Mouse (Mus musculus) bone marrow macrophage, adult 2 months (primary cell): Measurements from ENCODE around the gene Uspl1.

Source experiments
- CTCF ChIP-seq: IDR thresholded peaks from 2 replicates; pipeline ENCODE4 v1.5.1; 2012; ENCODE audit warnings: low read depth, mild to moderate bottlenecking, low read length, moderate library complexity
- POLR2A ChIP-seq: IDR thresholded peaks from 2 replicates; pipeline ENCODE4 v1.6.1; 2012; ENCODE audit warnings: mild to moderate bottlenecking, low read depth, low read length, borderline replicate concordance

DNA sequence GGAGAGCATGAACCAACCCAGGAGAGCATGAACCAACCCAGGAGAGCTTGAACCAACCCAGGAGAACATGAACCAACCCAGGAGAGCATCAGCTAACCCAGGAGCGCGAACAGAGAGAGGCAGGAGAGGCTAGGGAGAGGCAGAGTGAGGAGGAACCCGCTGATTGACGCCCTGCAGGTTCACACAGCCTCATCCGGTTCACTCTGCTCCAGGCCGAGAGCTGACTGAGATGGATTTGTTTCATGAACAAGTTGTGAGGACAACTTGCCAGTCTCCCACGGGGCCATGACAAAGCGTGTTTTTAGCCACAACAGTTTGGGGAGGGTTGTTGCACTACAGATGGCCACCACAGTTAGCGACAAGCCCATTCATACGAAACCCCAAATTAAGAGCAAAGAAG, 11.9 kb upstream of the Uspl1 start:
- TF ChIP-seq CTCF (no peak), POLR2A (no peak)
